Mouse (Mus musculus): ENCODE results near the gene Pctp. TPM values are rescaled to one million over a fixed set of nuclear protein-coding genes. Genes with fewer than 3 reads are reported as not detected.

Pctp gene
- polyA plus RNA-seq, 2 experiments: 2.3 to 3.9 TPM

- Histone ChIP-seq H3K4me2 (replicated peaks; ENCODE audit: low read depth, low read length, severe bottlenecking) (peak overlapping the region; percentile 50), H3K27me3 (ENCODE audit: control insufficient read depth, insufficient read depth, low read length) (no peaks in the 10 kb centered on the region), H3K27ac (replicated peaks; ENCODE audit: low read depth, low read length) (no peak overlapping the region), H3K9ac (ENCODE audit: low read depth, low read length, severe bottlenecking) (no peak overlapping the region), H3K4me1 (ENCODE audit: control insufficient read depth, insufficient read depth, low read length) (peaks cover 28% of the 10 kb centered on the region), H3K36me3 (ENCODE audit: control insufficient read depth, insufficient read depth, low read length) (no peaks in the 10 kb centered on the region; the same call in 1 of the 2 replicates), H3K9me3 (ENCODE audit: control insufficient read depth, low read length) (no peaks in the 10 kb centered on the region), H3K4me3 (replicated peaks; ENCODE audit: low read length) (0 out of 2 replicates have a peak overlapping the region, but pooled peaks have one; percentile 35)
- ATAC-seq (ENCODE audit: low FRiP score, low read depth) (no peak), DNase-seq (ENCODE audit: low spot score) (no peak)
- no peak for TF ChIP-seq POLR2A (IDR thresholded peaks at IDR 0.05; ENCODE audit: borderline replicate concordance, extremely low read depth, insufficient read depth, insufficient read length)
- WGBS: 5% methylated on average over 8 of the region's 8 CpGs
Observed at GRCm38 (mm10) chr11:90032807-90033206, 30.1 kb upstream of the Pctp start.

GRCm38 (mm10) chr11:90031076-90031475 is 28.4 kb upstream of the Pctp start:
- TF ChIP-seq POLR2A (IDR thresholded peaks at IDR 0.05; ENCODE audit: borderline replicate concordance, extremely low read depth, insufficient read depth, insufficient read length): no peak
- ATAC-seq (ENCODE audit: low FRiP score, low read depth) (no peak), DNase-seq (ENCODE audit: low spot score) (no peak)
- H3K27me3 ChIP-seq (ENCODE audit: control insufficient read depth, insufficient read depth, low read length): no peaks in the 10 kb centered on the region
- WGBS: 26% methylated on average over 7 of the region's 7 CpGs
- peak overlapping the region; percentile 50 for H3K4me2 ChIP-seq (replicated peaks; ENCODE audit: low read depth, low read length, severe bottlenecking)
- H3K27ac ChIP-seq (replicated peaks; ENCODE audit: low read depth, low read length): no peak overlapping the region
- no peaks in the 10 kb centered on the region for H3K9me3 ChIP-seq (ENCODE audit: control insufficient read depth, low read length)
- no peaks in the 10 kb centered on the region; the same call in 1 of the 2 replicates for H3K36me3 ChIP-seq (ENCODE audit: control insufficient read depth, insufficient read depth, low read length)
- peak overlapping the region; percentile 35 for H3K4me3 ChIP-seq (replicated peaks; ENCODE audit: low read length)
- H3K4me1 ChIP-seq (ENCODE audit: control insufficient read depth, insufficient read depth, low read length): peaks cover 37% of the 10 kb centered on the region
- peak overlapping the region; percentile 57 for H3K9ac ChIP-seq (ENCODE audit: low read depth, low read length, severe bottlenecking)

- H3K36me3 ChIP-seq (ENCODE audit: control insufficient read depth, insufficient read depth, low read length): no peaks in the 10 kb centered on the region; the same call in 1 of the 2 replicates
- peak overlapping the region; percentile 35 for H3K4me3 ChIP-seq (replicated peaks; ENCODE audit: low read length)
- H3K27ac ChIP-seq (replicated peaks; ENCODE audit: low read depth, low read length): no peak overlapping the region
- H3K27me3 ChIP-seq (ENCODE audit: control insufficient read depth, insufficient read depth, low read length): no peaks in the 10 kb centered on the region
- ATAC-seq (ENCODE audit: low FRiP score, low read depth) (no peak), DNase-seq (ENCODE audit: low spot score) (peak; percentile 77)
- TF ChIP-seq POLR2A (IDR thresholded peaks at IDR 0.05; ENCODE audit: borderline replicate concordance, extremely low read depth, insufficient read depth, insufficient read length): peak; percentile 66; the same call in 1 of the 2 replicates
- peak overlapping the region; percentile 50 for H3K4me2 ChIP-seq (replicated peaks; ENCODE audit: low read depth, low read length, severe bottlenecking)
- H3K9me3 ChIP-seq (ENCODE audit: control insufficient read depth, low read length): no peaks in the 10 kb centered on the region
- H3K4me1 ChIP-seq (ENCODE audit: control insufficient read depth, insufficient read depth, low read length): peaks cover 42% of the 10 kb centered on the region
- H3K9ac ChIP-seq (ENCODE audit: low read depth, low read length, severe bottlenecking): peak overlapping the region; percentile 57
- under 1% methylated on average over 15 of the region's 15 CpGs for WGBS
Observed at GRCm38 (mm10) chr11:90030557-90030956, 27.9 kb upstream of the Pctp start.

- no peaks in the 10 kb centered on the region for H3K36me3 ChIP-seq (ENCODE audit: control insufficient read depth, insufficient read depth, low read length)
- H3K27me3 ChIP-seq (ENCODE audit: control insufficient read depth, insufficient read depth, low read length): no peaks in the 10 kb centered on the region
- H3K4me2 ChIP-seq (replicated peaks; ENCODE audit: low read depth, low read length, severe bottlenecking): peak within 1 kb of the TSS; percentile 50
- H3K27ac ChIP-seq (replicated peaks; ENCODE audit: low read depth, low read length): 0 out of 2 replicates have a peak within 1 kb of the TSS, but pooled peaks have one; percentile 5
- H3K4me3 ChIP-seq (replicated peaks; ENCODE audit: low read length): peak within 1 kb of the TSS; percentile 35
- peak within 1 kb of the TSS; percentile 57 for H3K9ac ChIP-seq (ENCODE audit: low read depth, low read length, severe bottlenecking)
- H3K9me3 ChIP-seq (ENCODE audit: control insufficient read depth, low read length): no peaks in the 10 kb centered on the region
- peaks cover 43% of the 10 kb centered on the region for H3K4me1 ChIP-seq (ENCODE audit: control insufficient read depth, insufficient read depth, low read length)
- 43% methylated on average over 13 of the region's 13 CpGs for WGBS
- ATAC-seq (ENCODE audit: low FRiP score, low read depth): no peak
- DNase-seq (ENCODE audit: low spot score): no peak
- TF ChIP-seq POLR2A (IDR thresholded peaks at IDR 0.05; ENCODE audit: borderline replicate concordance, extremely low read depth, insufficient read depth, insufficient read length): no peak
Observed at GRCm38 (mm10) chr11:90029841-90030398, 27.2 kb upstream of the Pctp start, which contains the start of gene Tmem100. TSS of gene Tmem100 (plus strand) at chr11:90030348.

- WGBS: 17% methylated on average over 10 of the region's 10 CpGs
- H3K4me3 ChIP-seq (replicated peaks; ENCODE audit: low read length): peak overlapping the region; percentile 14
Observed at GRCm38 (mm10) chr11:90029354-90029753, 26.7 kb upstream of the Pctp start.

More at GRCm38 (mm10) chr11:90029354-90029753, 26.7 kb upstream of the Pctp start:
- ATAC-seq (ENCODE audit: low FRiP score, low read depth) (peak; percentile 54; the same call in 1 of the 2 replicates), DNase-seq (ENCODE audit: low spot score) (peak; percentile 86)
- Histone ChIP-seq H3K27ac (replicated peaks; ENCODE audit: low read depth, low read length) (0 out of 2 replicates have a peak overlapping the region, but pooled peaks have one; percentile 5), H3K36me3 (ENCODE audit: control insufficient read depth, insufficient read depth, low read length) (no peaks in the 10 kb centered on the region), H3K27me3 (ENCODE audit: control insufficient read depth, insufficient read depth, low read length) (no peaks in the 10 kb centered on the region), H3K9me3 (ENCODE audit: control insufficient read depth, low read length) (no peaks in the 10 kb centered on the region), H3K9ac (ENCODE audit: low read depth, low read length, severe bottlenecking) (no peak overlapping the region), H3K4me2 (replicated peaks; ENCODE audit: low read depth, low read length, severe bottlenecking) (peak overlapping the region; percentile 50), H3K4me1 (ENCODE audit: control insufficient read depth, insufficient read depth, low read length) (peaks cover 43% of the 10 kb centered on the region)
- TF ChIP-seq POLR2A (IDR thresholded peaks at IDR 0.05; ENCODE audit: borderline replicate concordance, extremely low read depth, insufficient read depth, insufficient read length): no peak
